Mouse (Mus musculus) lung, postnatal 25 days (tissue): ENCODE data around the gene Gm7030.
"Not testable (repeated sequence)": the region's sequence is repeated elsewhere in the genome, so short reads cannot be mapped to it uniquely, and the experiment has no call there.

Source experiments
- DNase-seq: peaks from one replicate; pipeline ENCODE4 v3.0.0; 2022; ENCODE audit warnings: low spot score

The Gm7030 gene

DNA sequence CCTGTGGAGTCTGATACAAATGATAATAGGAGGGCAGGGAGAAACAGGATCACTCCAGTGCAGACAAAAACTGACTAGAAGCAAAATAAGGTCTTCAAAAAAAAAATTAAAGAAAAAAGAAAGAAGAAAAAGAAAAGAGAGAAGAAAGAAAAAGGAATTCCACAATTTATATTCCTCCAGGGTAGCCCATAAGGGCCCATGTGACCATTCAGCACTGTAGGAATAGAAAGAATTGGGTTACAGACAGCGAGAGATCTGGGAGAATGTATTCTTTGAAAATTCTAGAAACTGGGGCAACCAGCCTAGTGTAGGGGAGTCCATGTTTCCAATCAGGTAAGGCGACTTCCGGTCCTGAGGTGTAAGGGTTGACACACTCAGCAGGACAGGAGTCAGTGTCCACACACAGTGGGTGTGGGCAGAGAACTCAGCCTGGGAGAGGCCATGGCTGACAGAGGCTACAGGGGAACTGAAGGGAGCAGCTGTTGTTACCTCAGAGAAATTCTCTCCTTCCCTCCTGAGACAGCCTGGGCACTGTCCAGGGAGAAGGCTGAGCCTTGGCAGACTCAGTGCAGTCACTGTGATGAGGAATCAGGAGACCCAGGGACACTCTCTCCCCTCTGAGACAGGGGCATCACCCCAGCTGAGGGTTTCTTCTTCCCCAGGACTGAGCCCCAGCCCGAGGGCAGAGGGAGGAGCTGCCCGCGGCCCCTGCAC is 46.5 kb downstream of the Gm7030 start:
- not testable (repeated sequence) for DNase-seq

DNA sequence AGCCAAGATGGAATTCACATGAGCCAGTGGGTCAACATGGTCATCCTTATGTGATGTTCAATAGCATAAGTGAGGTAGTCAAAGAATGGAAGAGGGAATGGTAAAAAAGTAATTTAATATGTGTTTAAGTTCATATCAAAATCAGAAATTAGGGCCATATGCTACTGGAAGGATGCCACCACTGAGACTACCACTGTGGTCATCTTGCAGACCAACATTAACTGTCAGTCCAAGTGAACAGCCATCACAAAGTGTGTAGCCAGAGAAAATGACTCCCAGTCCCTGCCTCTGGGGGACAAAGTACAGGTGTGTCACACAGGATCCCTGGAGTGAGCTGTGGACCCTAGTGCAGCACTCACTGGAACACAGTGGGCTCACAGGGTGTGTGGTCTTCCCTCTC is 47.3 kb downstream of the Gm7030 start:
- not testable (repeated sequence) for DNase-seq

DNA sequence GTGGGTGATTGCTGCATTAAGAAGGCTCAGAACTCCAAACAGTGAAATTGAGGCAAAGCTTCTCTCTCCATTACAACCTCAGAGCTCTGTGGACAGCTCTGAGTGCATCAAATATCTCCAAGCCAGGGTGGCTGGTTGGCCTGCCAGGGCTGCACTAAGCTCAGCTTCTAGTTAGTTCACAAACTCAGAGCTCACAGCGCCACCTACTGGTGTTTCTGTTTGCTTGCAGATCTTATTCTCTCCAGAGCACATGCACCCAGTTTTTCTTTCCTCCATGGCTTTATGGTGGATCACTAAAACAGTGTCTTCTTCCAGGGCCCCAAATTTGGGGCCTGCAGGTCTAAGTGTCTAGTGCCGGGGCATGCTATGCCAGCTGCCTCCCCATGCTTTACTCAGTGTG is 68.4 kb downstream of the Gm7030 start:
- peak; percentile 87 for DNase-seq
